Mouse (Mus musculus): ENCODE data around the gene Gaa. TPM values are rescaled to one million over a fixed set of nuclear protein-coding genes. Genes with fewer than 3 reads are reported as not detected.

Gaa gene
- total RNA-seq, 4 experiments from 2014 or later, result 128 to 162 (median 139) TPM

- no peak for DNase-seq
Observed at GRCm38 (mm10) chr11:119304904-119305712, 37.4 kb downstream of the Gaa start.

- DNase-seq, result no peak
Observed at GRCm38 (mm10) chr11:119306762-119307657, 39.3 kb downstream of the Gaa start.

- no peak for DNase-seq
Observed at GRCm38 (mm10) chr11:119307658-119307867, 39.9 kb downstream of the Gaa start, which contains the start of gene Card14. TSS of gene Card14 (plus strand) at chr11:119307768.

GRCm38 (mm10) chr11:119307916-119308315 is 40.2 kb downstream of the Gaa start:
- no peak for DNase-seq

- no peak for DNase-seq
Observed at GRCm38 (mm10) chr11:119310621-119311020, 42.9 kb downstream of the Gaa start.

GRCm38 (mm10) chr11:119314252-119314936 is 46.7 kb downstream of the Gaa start:
- no peak for DNase-seq

- no peak for DNase-seq
Observed at GRCm38 (mm10) chr11:119316720-119317119, 49.0 kb downstream of the Gaa start.

GRCm38 (mm10) chr11:119322521-119322920 is 54.8 kb downstream of the Gaa start:
- DNase-seq, result no peak

- no peak for DNase-seq
Observed at GRCm38 (mm10) chr11:119325068-119325467, 57.4 kb downstream of the Gaa start.

- DNase-seq, result no peak
Observed at GRCm38 (mm10) chr11:119330592-119330991, 62.9 kb downstream of the Gaa start.

GRCm38 (mm10) chr11:119331970-119332369 is 64.3 kb downstream of the Gaa start:
- no peak for DNase-seq

Other genes with a start within 250 kb of the Gaa start
- gene Cbx2, start 244.9 kb upstream of the Gaa start, total RNA-seq (2022), result 1 to 10 TPM; 4.6 to 8.1 (median 5.6) TPM
- gene Cbx8, start 226.9 kb upstream of the Gaa start, total RNA-seq (2022), result 10 to 100 TPM; 15.3 to 24.0 (median 16.5) TPM
- gene Cbx4, start 181.7 kb upstream of the Gaa start, total RNA-seq (2022), result 100 to 1,000 TPM in 1 of 4 experiments, 10 to 100 TPM in 3; 70.8 to 227 (median 87.4) TPM
- 10 to 100 TPM; 17.1 to 26.4 (median 22.0) TPM for gene Tbc1d16, start 39.4 kb upstream of the Gaa start, total RNA-seq (2022)
- 1 to 10 TPM in 2 of 4 experiments, under 1 TPM in 2; 0.73 to 1.9 (median 1.3) TPM for gene Ccdc40, start 39.3 kb upstream of the Gaa start, total RNA-seq (2022)
- 100 to 1,000 TPM; 130 to 147 (median 132) TPM for gene Eif4a3, start 32.2 kb downstream of the Gaa start, total RNA-seq (2022)
- gene Card14, start 39.9 kb downstream of the Gaa start, total RNA-seq (2022), result 1 to 10 TPM in 1 of 4 experiments, under 1 TPM in 3; 0.12 to 1.1 (median 0.75) TPM
- 10 to 100 TPM; 21.9 to 28.3 (median 24.9) TPM for gene Sgsh, start 87.6 kb downstream of the Gaa start, total RNA-seq (2022)
- gene Slc26a11, start 87.7 kb downstream of the Gaa start, total RNA-seq (2022), result 10 to 100 TPM in 2 of 4 experiments, 1 to 10 TPM in 2; 9.0 to 10.2 (median 9.9) TPM
- 10 to 100 TPM; 28.2 to 41.6 (median 36.2) TPM for gene Rnf213, start 125.2 kb downstream of the Gaa start, total RNA-seq (2022)
- gene Endov, start 223.5 kb downstream of the Gaa start, total RNA-seq (2022), result 10 to 100 TPM; 23.8 to 31.3 (median 29.2) TPM